ENCODE assay signal across 13 mouse cellular contexts in genomic region chr10:118411377-118411776, GRCm38 (mm10). TPM values are rescaled to one million over a fixed set of nuclear protein-coding genes. Genes with fewer than 3 reads are reported as not detected.
A peak's percentile ranks its signal among the peaks of the same experiment; 100 is the strongest.
DNase-seq lines count a peak whose midpoint lies in the region; ATAC-seq lines count a peak whose summit lies in the region.
"Had no signal": no experiment of that assay in that cellular context is flagged by ENCODE, and none has a peak within 500 bp of the region (broad histone marks: within the 10 kb centered on the region; RNA-seq: fewer than 3 reads in every experiment).

No protein-coding gene starts in this region.

- no peaks in the 10 kb centered on the region for H3K36me3 ChIP-seq in limb, embryonic 11.5 days (ENCODE audit: control insufficient read depth, insufficient read depth, low read length)
- no peaks in the 10 kb centered on the region for H3K36me3 ChIP-seq in limb, embryonic 10.5 days
- H3K36me3 ChIP-seq in forebrain, embryonic 16.5 days (ENCODE audit: control insufficient read depth, insufficient read depth), result no peaks in the 10 kb centered on the region
- H3K36me3 ChIP-seq: heart, embryonic 15.5 days had no signal

- H3K27me3 ChIP-seq in limb, embryonic 11.5 days (ENCODE audit: control insufficient read depth, insufficient read depth, low read length), result no peaks in the 10 kb centered on the region
- no peaks in the 10 kb centered on the region for H3K27me3 ChIP-seq in limb, embryonic 10.5 days (ENCODE audit: low read depth, poor library complexity, severe bottlenecking)
- H3K27me3 ChIP-seq in forebrain, embryonic 16.5 days (replicated peaks; ENCODE audit: control insufficient read depth, insufficient read depth, low read length), result no peaks in the 10 kb centered on the region
- H3K27me3 ChIP-seq: heart, embryonic 15.5 days had no signal

- no peak overlapping the region for H3K9ac ChIP-seq in limb, embryonic 11.5 days (ENCODE audit: low read length)
- H3K9ac ChIP-seq in forebrain, embryonic 16.5 days (replicated peaks; ENCODE audit: low read depth, low read length), result no peak overlapping the region
- H3K9ac ChIP-seq: heart, embryonic 15.5 days had no signal

- H3K4me3 ChIP-seq in limb, embryonic 11.5 days (ENCODE audit: low read depth, low read length), result no peak overlapping the region
- no peak overlapping the region for H3K4me3 ChIP-seq in limb, embryonic 10.5 days
- H3K4me3 ChIP-seq in forebrain, embryonic 16.5 days (replicated peaks; ENCODE audit: low read length), result no peak overlapping the region
- H3K4me3 ChIP-seq: heart, embryonic 15.5 days had no signal

- no peak overlapping the region for H3K4me2 ChIP-seq in limb, embryonic 11.5 days (ENCODE audit: low read depth, severe bottlenecking)
- no peak overlapping the region for H3K4me2 ChIP-seq in forebrain, embryonic 16.5 days (ENCODE audit: low read length)
- H3K4me2 ChIP-seq: heart, embryonic 15.5 days had no signal

- no peak overlapping the region for H3K27ac ChIP-seq in limb, embryonic 11.5 days (replicated peaks; ENCODE audit: low read depth, low read length)
- no peak overlapping the region for H3K27ac ChIP-seq in limb, embryonic 10.5 days
- H3K27ac ChIP-seq in forebrain, embryonic 16.5 days (ENCODE audit: low read length), result no peak overlapping the region
- H3K27ac ChIP-seq: heart, embryonic 15.5 days had no signal

- no peaks in the 10 kb centered on the region for H3K9me3 ChIP-seq in limb, embryonic 11.5 days (ENCODE audit: control insufficient read depth, low read length)
- no peaks in the 10 kb centered on the region for H3K9me3 ChIP-seq in limb, embryonic 10.5 days (replicated peaks)
- no peaks in the 10 kb centered on the region for H3K9me3 ChIP-seq in forebrain, embryonic 16.5 days (ENCODE audit: control insufficient read depth, low read length)
- H3K9me3 ChIP-seq: heart, embryonic 15.5 days had no signal

- H3K4me1 ChIP-seq in limb, embryonic 11.5 days (ENCODE audit: control insufficient read depth, insufficient read depth, low read length), result no peaks in the 10 kb centered on the region
- H3K4me1 ChIP-seq in limb, embryonic 10.5 days, result no peaks in the 10 kb centered on the region
- H3K4me1 ChIP-seq in forebrain, embryonic 16.5 days (replicated peaks; ENCODE audit: control insufficient read depth, insufficient read depth, low read length), result no peaks in the 10 kb centered on the region
- H3K4me1 ChIP-seq: heart, embryonic 15.5 days had no signal

- peak; percentile 14 for DNase-seq in embryo, embryonic 10 days (ENCODE audit: low spot score)
- no peak for DNase-seq in embryo, embryonic 10.5 days (ENCODE audit: low spot score)
- peak; percentile 26 for DNase-seq in limb, embryonic 11.5 days (ENCODE audit: low spot score)
- DNase-seq in limb, embryonic 10.5 days (ENCODE audit: low spot score), result no peak
- DNase-seq in ES-CJ7 (ENCODE audit: low read depth, low spot score), result peak; percentile 25
- DNase-seq in lung, postnatal 36 days, result peak; percentile 13
- no peak for DNase-seq in cerebellum, postnatal 4 days (ENCODE audit: low spot score in 2 of 2)
- DNase-seq: cerebellum, adult 8-10 months; kidney, postnatal 25 days had no signal

- no peak for ATAC-seq in limb, embryonic 11.5 days (ENCODE audit: insufficient number of reproducible peaks, low FRiP score, low TSS enrichment, low read depth)
- ATAC-seq in forebrain, embryonic 16.5 days, result no peak
- ATAC-seq: forebrain, embryonic 14.5 days had no signal

RNA-seq across cellular contexts. Expression of gene Ifng, which starts 29.5 kb away (rescaled TPM):
- not detected in 2 replicates for polyA plus RNA-seq in limb, embryonic 11.5 days (2014; fragmentation: Nextera tagmentation; extraction: Ambion mirVana)
- polyA plus RNA-seq in limb, embryonic 10.5 days (2016; fragmentation: Nextera tagmentation; extraction: Ambion mirVana), result not detected in 2 replicates
- polyA plus RNA-seq in forebrain, embryonic 16.5 days (2015; fragmentation: Nextera tagmentation; extraction: Ambion mirVana), result not detected in 2 replicates
- polyA plus RNA-seq: forebrain, embryonic 14.5 days; heart, embryonic 15.5 days; limb, embryonic 14.5 days had no signal

RNA-seq across cellular contexts. Expression of gene Gm9049, which starts 57.5 kb away (rescaled TPM):
- not detected in 2 replicates for polyA plus RNA-seq in limb, embryonic 11.5 days (2014; fragmentation: Nextera tagmentation; extraction: Ambion mirVana)
- not detected in 2 replicates for polyA plus RNA-seq in limb, embryonic 10.5 days (2016; fragmentation: Nextera tagmentation; extraction: Ambion mirVana)
- not detected in 2 replicates for polyA plus RNA-seq in forebrain, embryonic 16.5 days (2015; fragmentation: Nextera tagmentation; extraction: Ambion mirVana)
- polyA plus RNA-seq: limb, embryonic 14.5 days had no signal

Comparison
In these comparisons a context has a peak if more than half of its experiments do, and no peak if none do; other contexts are left out.
1. DNase-seq: peak in embryo, embryonic 10 days (single experiment), limb, embryonic 11.5 days (single experiment), ES-CJ7 (single experiment) and lung, postnatal 36 days (single experiment); none in embryo, embryonic 10.5 days (single experiment), limb, embryonic 10.5 days (single experiment) and cerebellum, postnatal 4 days (0 of 2).